Mouse (Mus musculus): ENCODE data around the gene Slc35d3. TPM values are rescaled to one million over a fixed set of nuclear protein-coding genes. Genes with fewer than 3 reads are reported as not detected.

Gene Slc35d3
- 2.9 and 3.4 TPM in 2 replicates for polyA plus RNA-seq (2016; fragmentation: Nextera tagmentation; extraction: Ambion mirVana)

DNA sequence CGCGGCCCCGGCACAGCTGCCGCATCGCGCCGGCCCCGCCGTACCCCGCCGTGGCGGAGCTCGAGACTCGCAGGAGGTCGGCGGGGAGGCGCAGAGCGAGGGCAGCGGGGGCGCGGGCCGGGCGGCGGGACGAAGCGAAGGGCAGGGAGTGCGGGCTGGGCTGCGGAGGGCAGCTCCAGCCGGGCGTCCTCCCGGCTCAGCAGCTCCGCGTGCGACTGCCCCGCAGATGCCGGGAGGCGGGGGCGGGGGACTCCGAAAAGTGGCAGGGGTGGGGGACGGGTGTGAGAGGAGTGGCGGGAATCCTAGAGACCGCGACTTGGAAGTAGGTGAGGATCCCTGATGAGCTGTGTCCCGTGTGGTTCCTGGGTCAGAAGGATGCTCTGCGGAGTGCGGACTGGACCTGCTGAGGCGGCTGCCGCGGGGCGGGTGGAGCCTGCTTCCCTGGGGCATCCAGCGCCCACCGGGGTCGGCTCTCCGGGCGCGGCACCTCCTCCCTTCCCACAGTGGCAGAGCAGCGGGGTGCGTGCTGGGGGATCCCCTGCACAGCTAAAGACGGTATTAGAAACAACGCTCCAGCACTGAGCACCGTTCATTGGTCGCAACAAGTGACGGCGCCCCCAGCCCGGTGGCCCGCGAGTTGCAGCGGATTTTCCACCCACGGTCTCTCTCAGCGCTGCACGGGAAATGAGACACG is at the start of gene Slc35d3:
Gene Slc35d3, minus strand, starts transcription at position 462 of the 694 bp plus-strand sequence.
- under 1% methylated on average over 72 of the region's 72 CpGs for WGBS
- Histone ChIP-seq H3K27me3 (ENCODE audit: insufficient read depth, poor library complexity, severe bottlenecking) (peaks cover 75% of the 10 kb centered on the region), H3K4me1 (peaks cover 33% of the 10 kb centered on the region), H3K9me3 (no peaks in the 10 kb centered on the region), H3K27ac (peak within 1 kb of the TSS; percentile 56), H3K36me3 (no peaks in the 10 kb centered on the region), H3K4me3 (peak within 1 kb of the TSS; percentile 75)
- DNase-seq (ENCODE audit: low spot score): no peak

- 77% methylated on average over 2 of the region's 2 CpGs for WGBS
- no peaks in the 10 kb centered on the region for H3K9me3 ChIP-seq
- peaks cover 9% of the 10 kb centered on the region for H3K36me3 ChIP-seq
- peaks cover 3% of the 10 kb centered on the region; the same call in 1 of the 2 replicates for H3K4me1 ChIP-seq
- H3K27me3 ChIP-seq (ENCODE audit: insufficient read depth, poor library complexity, severe bottlenecking): no peaks in the 10 kb centered on the region
- no peak overlapping the region for H3K27ac ChIP-seq
- no peak overlapping the region for H3K4me3 ChIP-seq
- no peak for DNase-seq (ENCODE audit: low spot score)
These were observed 48.9 kb upstream of the Slc35d3 start for GRCm38 (mm10) chr10:19900191-19900590.

GRCm38 (mm10) chr10:19893976-19894375 is 42.7 kb upstream of the Slc35d3 start:
- H3K36me3 ChIP-seq: peaks cover 3% of the 10 kb centered on the region; the same call in 1 of the 2 replicates
- no peaks in the 10 kb centered on the region for H3K9me3 ChIP-seq
- H3K27ac ChIP-seq: no peak overlapping the region
- WGBS: 18% methylated on average over 4 of the region's 4 CpGs
- peaks cover 3% of the 10 kb centered on the region; the same call in 1 of the 2 replicates for H3K4me1 ChIP-seq
- no peak for DNase-seq (ENCODE audit: low spot score)
- no peaks in the 10 kb centered on the region for H3K27me3 ChIP-seq (ENCODE audit: insufficient read depth, poor library complexity, severe bottlenecking)
- H3K4me3 ChIP-seq: no peak overlapping the region

DNA sequence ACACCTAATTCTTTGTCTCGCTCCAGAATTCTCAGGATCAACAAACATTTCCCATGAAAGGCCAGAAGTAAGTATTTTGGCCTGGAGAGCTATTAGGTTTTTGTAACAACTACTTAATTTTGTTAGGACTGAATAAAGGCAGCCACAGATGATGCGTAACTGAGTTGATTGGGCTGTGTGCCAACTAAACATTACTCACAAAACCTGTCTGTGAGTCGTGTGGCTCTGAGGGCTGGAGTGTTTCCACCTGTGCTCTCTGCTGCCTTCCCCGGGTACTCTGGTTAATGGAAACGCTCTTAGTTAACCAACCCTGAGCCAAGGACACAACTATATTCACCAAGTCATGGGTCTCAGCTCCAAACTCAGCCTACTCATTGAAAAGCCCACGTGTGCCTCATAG is 41.9 kb upstream of the Slc35d3 start:
- DNase-seq (ENCODE audit: low spot score): no peak
- Histone ChIP-seq H3K36me3 (peaks cover 6% of the 10 kb centered on the region), H3K4me1 (peaks cover under 1% of the 10 kb centered on the region; the same call in 1 of the 2 replicates), H3K9me3 (no peaks in the 10 kb centered on the region), H3K4me3 (no peak overlapping the region), H3K27me3 (ENCODE audit: insufficient read depth, poor library complexity, severe bottlenecking) (no peaks in the 10 kb centered on the region), H3K27ac (no peak overlapping the region)
- WGBS: 80% methylated on average over 6 of the region's 6 CpGs

DNA sequence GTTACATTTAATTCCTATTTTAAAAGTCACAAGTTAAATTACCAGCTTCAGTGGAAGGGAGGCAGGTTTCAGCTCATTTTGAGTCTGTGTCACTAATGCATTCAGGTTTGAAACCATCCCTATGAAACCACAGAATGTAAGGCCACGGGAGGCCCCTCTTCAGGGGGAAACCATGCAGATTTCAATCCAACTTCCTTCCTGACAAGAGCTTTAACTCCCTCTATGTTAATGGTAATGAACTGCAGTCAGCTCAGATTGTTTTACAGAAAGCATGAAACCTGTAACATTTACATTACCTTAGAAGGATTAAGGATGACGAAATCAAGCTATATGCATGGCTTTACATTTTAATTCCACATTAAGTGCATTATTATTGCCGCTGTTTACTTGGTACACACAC is 40.4 kb upstream of the Slc35d3 start:
- Histone ChIP-seq H3K36me3 (peaks cover 5% of the 10 kb centered on the region), H3K27ac (no peak overlapping the region), H3K4me3 (no peak overlapping the region), H3K9me3 (no peaks in the 10 kb centered on the region), H3K4me1 (no peaks in the 10 kb centered on the region), H3K27me3 (ENCODE audit: insufficient read depth, poor library complexity, severe bottlenecking) (no peaks in the 10 kb centered on the region)
- WGBS: 57% methylated on average over 3 of the region's 3 CpGs
- no peak for DNase-seq (ENCODE audit: low spot score)

- Histone ChIP-seq H3K9me3 (no peaks in the 10 kb centered on the region), H3K4me1 (no peaks in the 10 kb centered on the region), H3K27me3 (ENCODE audit: insufficient read depth, poor library complexity, severe bottlenecking) (no peaks in the 10 kb centered on the region), H3K27ac (no peak overlapping the region), H3K4me3 (no peak overlapping the region), H3K36me3 (peaks cover 5% of the 10 kb centered on the region)
- WGBS: 80% methylated on average over 3 of the region's 3 CpGs
- no peak for DNase-seq (ENCODE audit: low spot score)
These were observed 38.6 kb upstream of the Slc35d3 start for GRCm38 (mm10) chr10:19889908-19890307.

GRCm38 (mm10) chr10:19886249-19886648 is 35.0 kb upstream of the Slc35d3 start:
- Histone ChIP-seq H3K4me3 (no peak overlapping the region), H3K36me3 (peaks cover 5% of the 10 kb centered on the region), H3K27me3 (ENCODE audit: insufficient read depth, poor library complexity, severe bottlenecking) (no peaks in the 10 kb centered on the region), H3K9me3 (no peaks in the 10 kb centered on the region), H3K27ac (no peak overlapping the region), H3K4me1 (no peaks in the 10 kb centered on the region)
- no peak for DNase-seq (ENCODE audit: low spot score)
- WGBS: 74% methylated on average over 3 of the region's 3 CpGs

- H3K4me1 ChIP-seq: no peaks in the 10 kb centered on the region
These were observed 33.1 kb upstream of the Slc35d3 start for GRCm38 (mm10) chr10:19884409-19884808.

DNA sequence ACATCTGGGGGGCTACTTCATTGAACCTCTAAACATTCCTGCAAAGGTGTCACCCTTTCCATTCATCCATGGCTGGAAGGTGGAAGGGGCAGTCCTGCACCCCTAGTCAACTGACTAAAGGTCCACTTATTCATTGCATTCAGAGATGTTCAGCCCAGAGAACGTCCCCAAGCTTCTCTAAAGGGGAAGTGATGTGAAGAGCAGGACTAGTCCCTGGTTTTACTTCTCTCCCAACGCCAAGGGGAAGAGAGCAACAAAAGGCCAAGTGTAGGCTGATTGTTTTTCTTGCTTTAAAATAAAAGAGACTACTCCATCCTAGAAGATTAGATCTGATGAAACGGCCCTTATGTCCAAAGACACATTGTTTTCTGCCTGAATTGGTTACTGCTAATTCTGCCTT is 29.2 kb upstream of the Slc35d3 start:
- no peaks in the 10 kb centered on the region for H3K36me3 ChIP-seq
- H3K27ac ChIP-seq: no peak overlapping the region
- H3K4me1 ChIP-seq: 0 out of 2 replicates have a peak, but pooled peaks cover 3% of the 10 kb centered on the region
- DNase-seq (ENCODE audit: low spot score): no peak
- H3K4me3 ChIP-seq: no peak overlapping the region
- H3K27me3 ChIP-seq (ENCODE audit: insufficient read depth, poor library complexity, severe bottlenecking): no peaks in the 10 kb centered on the region
- WGBS: 69% methylated on average over 3 of the region's 3 CpGs
- no peaks in the 10 kb centered on the region for H3K9me3 ChIP-seq

More at GRCm38 (mm10) chr10:19884409-19884808, 33.1 kb upstream of the Slc35d3 start:
- no peak overlapping the region for H3K27ac ChIP-seq
- WGBS: 64% methylated on average over 4 of the region's 4 CpGs
- no peak overlapping the region for H3K4me3 ChIP-seq
- H3K36me3 ChIP-seq: peaks cover 5% of the 10 kb centered on the region
- DNase-seq (ENCODE audit: low spot score): no peak
- no peaks in the 10 kb centered on the region for H3K27me3 ChIP-seq (ENCODE audit: insufficient read depth, poor library complexity, severe bottlenecking)
- no peaks in the 10 kb centered on the region for H3K9me3 ChIP-seq

DNA sequence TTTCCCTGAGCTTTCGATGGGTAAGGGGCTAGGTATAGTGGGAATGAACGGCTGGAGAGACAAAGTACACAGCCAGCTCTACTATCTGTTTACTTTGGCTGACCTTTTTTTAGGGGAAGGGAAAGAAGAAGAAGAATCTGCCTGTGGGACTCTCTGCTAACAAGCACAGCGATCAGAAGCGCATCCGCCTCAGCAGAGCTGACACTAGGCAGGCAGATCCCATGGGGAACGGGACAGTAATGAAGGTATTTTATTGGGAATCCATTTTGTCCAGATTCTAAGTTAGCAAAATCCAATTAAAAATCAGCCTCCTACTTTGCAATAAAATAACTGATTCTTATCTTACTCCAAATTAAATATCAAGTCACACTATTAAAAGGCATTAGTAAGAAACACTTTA is 27.9 kb upstream of the Slc35d3 start:
- DNase-seq (ENCODE audit: low spot score): no peak
- no peak overlapping the region for H3K4me3 ChIP-seq
- no peaks in the 10 kb centered on the region for H3K9me3 ChIP-seq
- H3K27ac ChIP-seq: no peak overlapping the region
- H3K27me3 ChIP-seq (ENCODE audit: insufficient read depth, poor library complexity, severe bottlenecking): no peaks in the 10 kb centered on the region
- 74% methylated on average over 6 of the region's 6 CpGs for WGBS
- 0 out of 2 replicates have a peak, but pooled peaks cover 3% of the 10 kb centered on the region for H3K4me1 ChIP-seq
- H3K36me3 ChIP-seq: no peaks in the 10 kb centered on the region

DNA sequence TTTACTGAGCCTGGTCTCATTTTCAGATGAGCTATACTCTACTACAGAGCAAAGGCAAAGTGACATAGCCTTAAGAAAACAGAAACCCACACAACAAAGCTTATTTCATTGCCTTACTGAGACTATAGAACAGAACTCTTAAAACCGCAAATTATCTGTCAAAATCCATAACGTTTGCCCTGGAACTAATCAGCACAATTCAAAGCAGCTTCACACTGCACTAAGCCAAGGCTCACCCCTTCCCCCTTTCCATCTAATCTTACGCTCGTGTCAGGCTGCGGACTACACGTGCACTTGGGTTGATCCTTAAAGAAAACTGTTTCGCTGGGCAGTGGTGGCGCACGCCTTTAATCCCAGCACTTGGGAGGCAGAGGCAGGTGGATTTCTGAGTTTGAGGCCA is 26.4 kb upstream of the Slc35d3 start:
- no peak overlapping the region for H3K4me3 ChIP-seq
- no peaks in the 10 kb centered on the region for H3K36me3 ChIP-seq
- no peaks in the 10 kb centered on the region for H3K27me3 ChIP-seq (ENCODE audit: insufficient read depth, poor library complexity, severe bottlenecking)
- H3K27ac ChIP-seq: no peak overlapping the region
- DNase-seq (ENCODE audit: low spot score): no peak
- H3K4me1 ChIP-seq: 0 out of 2 replicates have a peak, but pooled peaks cover 3% of the 10 kb centered on the region
- 83% methylated on average over 9 of the region's 9 CpGs for WGBS
- no peaks in the 10 kb centered on the region for H3K9me3 ChIP-seq

- no peak overlapping the region for H3K4me3 ChIP-seq
- DNase-seq (ENCODE audit: low spot score): no peak
- WGBS: 89% methylated on average over 8 of the region's 8 CpGs
- H3K9me3 ChIP-seq: no peaks in the 10 kb centered on the region
- no peaks in the 10 kb centered on the region for H3K36me3 ChIP-seq
- 0 out of 2 replicates have a peak, but pooled peaks cover 3% of the 10 kb centered on the region for H3K4me1 ChIP-seq
- H3K27ac ChIP-seq: no peak overlapping the region
- H3K27me3 ChIP-seq (ENCODE audit: insufficient read depth, poor library complexity, severe bottlenecking): no peaks in the 10 kb centered on the region
These were observed 26.0 kb upstream of the Slc35d3 start for GRCm38 (mm10) chr10:19877257-19877656.

GRCm38 (mm10) chr10:19876669-19877068 is 25.4 kb upstream of the Slc35d3 start:
- Histone ChIP-seq H3K36me3 (no peaks in the 10 kb centered on the region), H3K9me3 (no peaks in the 10 kb centered on the region), H3K4me1 (0 out of 2 replicates have a peak, but pooled peaks cover 3% of the 10 kb centered on the region), H3K27me3 (ENCODE audit: insufficient read depth, poor library complexity, severe bottlenecking) (no peaks in the 10 kb centered on the region), H3K4me3 (no peak overlapping the region), H3K27ac (no peak overlapping the region)
- WGBS: 75% methylated on average over 7 of the region's 7 CpGs
- DNase-seq (ENCODE audit: low spot score): no peak

Measured in heart, embryonic 10.5 days (tissue).